Mouse (Mus musculus) midbrain, embryonic 15.5 days (tissue): ENCODE measurements at regions not wholly inside any gene's neighbourhood (a gene's known extent, or its start where the extent isn't known, plus 50 kb on each side); places are given as distances from the start of the nearest gene placed in this dataset.
"Not testable (repeated sequence)": the region's sequence is repeated elsewhere in the genome, so short reads cannot be mapped to it uniquely, and the experiment has no call there.

Source experiments
- ATAC-seq: fragments of 200-750 bp; cut with Nextera tagmentation; replicated peaks from 2 replicates; pipeline ENCODE4 v1.8.0; 2017; ENCODE audit warnings: moderate TSS enrichment
- H3K27ac ChIP-seq: fragments of 300-500 bp; sonication (generic); 2 replicates; pipeline ENCODE4 v1.5.1; 2015; ENCODE audit warnings: mild to moderate bottlenecking, inconsistent platforms
- H3K27me3 ChIP-seq: fragments of 300-500 bp; sonication (generic); replicated peaks from 2 replicates; pipeline ENCODE4 v1.6.1; 2015; ENCODE audit warnings: inconsistent platforms
- H3K36me3 ChIP-seq: fragments of 300-500 bp; sonication (generic); replicated peaks from 2 replicates; pipeline ENCODE4 v1.6.1; 2015; ENCODE audit warnings: inconsistent platforms
- H3K4me1 ChIP-seq: fragments of 300-500 bp; sonication (generic); 2 replicates; pipeline ENCODE4 v1.6.1; 2015; ENCODE audit warnings: inconsistent platforms
- H3K4me2 ChIP-seq: fragments of 300-500 bp; sonication (generic); 2 replicates; pipeline ENCODE4 v1.6.1; 2015; ENCODE audit warnings: inconsistent platforms, mild to moderate bottlenecking, moderate library complexity
- H3K4me3 ChIP-seq: fragments of 300-500 bp; sonication (generic); 2 replicates; pipeline ENCODE4 v1.5.1; 2015; ENCODE audit warnings: mild to moderate bottlenecking, inconsistent platforms
- H3K9ac ChIP-seq: fragments of 300-500 bp; sonication (generic); 2 replicates; pipeline ENCODE4 v1.6.1; 2015; ENCODE audit warnings: mild to moderate bottlenecking, inconsistent platforms
- H3K9me3 ChIP-seq: fragments of 300-500 bp; sonication (generic); 2 replicates; pipeline ENCODE4 v1.6.1; 2016; ENCODE audit warnings: inconsistent platforms
- WGBS: fragments of 180-500 bp; shearing (Covaris S2); methylation state at CpG from one replicate; pipeline ENCODE4 v1.1.7; 2015; ENCODE audit warnings: mixed read lengths; 5-methylcytosine and 5-hydroxymethylcytosine counted together

GRCm38 (mm10) chr16:12831308-12831707 lies 278.2 kb upstream of the Ercc4 start:
- H3K9ac ChIP-seq, H3K4me3 ChIP-seq, H3K27me3 ChIP-seq, ATAC-seq, H3K4me2 ChIP-seq, H3K4me1 ChIP-seq, H3K27ac ChIP-seq, H3K9me3 ChIP-seq, H3K36me3 ChIP-seq: not testable (repeated sequence)
- 33% methylated on average over 1 of the region's 1 CpGs for WGBS

GRCm38 (mm10) chr16:12856356-12856755 lies 253.1 kb upstream of the Ercc4 start:
- Histone ChIP-seq H3K4me2 (no peak overlapping the region), H3K36me3 (no peaks in the 10 kb centered on the region), H3K27ac (no peak overlapping the region), H3K4me3 (no peak overlapping the region), H3K9ac (no peak overlapping the region), H3K27me3 (no peaks in the 10 kb centered on the region), H3K9me3 (no peaks in the 10 kb centered on the region), H3K4me1 (no peaks in the 10 kb centered on the region)
- 81% methylated on average over 1 of the region's 1 CpGs for WGBS
- no peak for ATAC-seq

- Histone ChIP-seq H3K9ac (no peak overlapping the region), H3K36me3 (no peaks in the 10 kb centered on the region), H3K4me3 (no peak overlapping the region), H3K4me2 (no peak overlapping the region), H3K27me3 (no peaks in the 10 kb centered on the region), H3K9me3 (no peaks in the 10 kb centered on the region), H3K4me1 (no peaks in the 10 kb centered on the region), H3K27ac (no peak overlapping the region)
- 96% methylated on average over 5 of the region's 5 CpGs for WGBS
- ATAC-seq = no peak
These were observed 249.6 kb upstream of the Ercc4 start for GRCm38 (mm10) chr16:12859714-12860355.

GRCm38 (mm10) chr16:12862561-12862960 lies 246.9 kb upstream of the Ercc4 start:
- no peaks in the 10 kb centered on the region for H3K9me3 ChIP-seq
- WGBS = 66% methylated on average over 5 of the region's 5 CpGs
- H3K9ac ChIP-seq = no peak overlapping the region
- no peaks in the 10 kb centered on the region for H3K36me3 ChIP-seq
- H3K4me3 ChIP-seq = no peak overlapping the region
- no peak overlapping the region for H3K4me2 ChIP-seq
- H3K4me1 ChIP-seq = no peaks in the 10 kb centered on the region
- no peaks in the 10 kb centered on the region for H3K27me3 ChIP-seq
- no peak for ATAC-seq
- no peak overlapping the region for H3K27ac ChIP-seq

- H3K4me3 ChIP-seq, H3K4me1 ChIP-seq, H3K4me2 ChIP-seq, H3K9ac ChIP-seq, H3K27ac ChIP-seq, H3K36me3 ChIP-seq, H3K9me3 ChIP-seq, ATAC-seq, H3K27me3 ChIP-seq: not testable (repeated sequence)
- WGBS = 93% methylated on average over 5 of the region's 5 CpGs
These were observed 231.2 kb upstream of the Ercc4 start for GRCm38 (mm10) chr16:12878326-12878725.

GRCm38 (mm10) chr16:12880011-12880410 lies 229.5 kb upstream of the Ercc4 start:
- Histone ChIP-seq H3K4me2 (no peak overlapping the region), H3K36me3 (no peaks in the 10 kb centered on the region), H3K27me3 (no peaks in the 10 kb centered on the region), H3K9me3 (no peaks in the 10 kb centered on the region), H3K4me1 (peaks cover 11% of the 10 kb centered on the region), H3K27ac (no peak overlapping the region), H3K9ac (no peak overlapping the region), H3K4me3 (no peak overlapping the region)
- 85% methylated on average over 8 of the region's 8 CpGs for WGBS
- no peak for ATAC-seq

- H3K4me2 ChIP-seq = no peak overlapping the region
- H3K27me3 ChIP-seq = no peaks in the 10 kb centered on the region
- 97% methylated on average over 7 of the region's 7 CpGs for WGBS
These were observed 229.0 kb upstream of the Ercc4 start for GRCm38 (mm10) chr16:12880481-12880880.

GRCm38 (mm10) chr16:12882690-12883089 lies 226.8 kb upstream of the Ercc4 start:
- no peak for ATAC-seq
- 85% methylated on average over 1 of the region's 1 CpGs for WGBS

More at GRCm38 (mm10) chr16:12880481-12880880, 229.0 kb upstream of the Ercc4 start:
- H3K27ac ChIP-seq = no peak overlapping the region
- peaks cover 12% of the 10 kb centered on the region for H3K4me1 ChIP-seq
- ATAC-seq = no peak
- no peak overlapping the region for H3K9ac ChIP-seq
- H3K36me3 ChIP-seq = no peaks in the 10 kb centered on the region
- no peak overlapping the region for H3K4me3 ChIP-seq
- H3K9me3 ChIP-seq = no peaks in the 10 kb centered on the region

GRCm38 (mm10) chr16:12884556-12884955 lies 224.9 kb upstream of the Ercc4 start:
- peak overlapping the region; percentile 8; the same call in 1 of the 2 replicates for H3K27ac ChIP-seq
- ATAC-seq = 0 out of 2 replicates have a peak, but pooled peaks have one; percentile 45
- WGBS = 4% methylated on average over 3 of the region's 3 CpGs

More at GRCm38 (mm10) chr16:12882690-12883089, 226.8 kb upstream of the Ercc4 start:
- H3K36me3 ChIP-seq = no peaks in the 10 kb centered on the region
- no peaks in the 10 kb centered on the region for H3K27me3 ChIP-seq
- H3K9ac ChIP-seq = no peak overlapping the region
- H3K27ac ChIP-seq = no peak overlapping the region
- no peak overlapping the region for H3K4me3 ChIP-seq
- H3K4me2 ChIP-seq = no peak overlapping the region
- no peaks in the 10 kb centered on the region for H3K9me3 ChIP-seq
- peaks cover 12% of the 10 kb centered on the region for H3K4me1 ChIP-seq

GRCm38 (mm10) chr16:12886127-12886526 lies 223.4 kb upstream of the Ercc4 start:
- H3K9ac ChIP-seq = no peak overlapping the region
- H3K36me3 ChIP-seq = no peaks in the 10 kb centered on the region
- H3K4me1 ChIP-seq = peaks cover 9% of the 10 kb centered on the region
- H3K4me2 ChIP-seq = no peak overlapping the region
- H3K27me3 ChIP-seq = no peaks in the 10 kb centered on the region
- 83% methylated on average over 1 of the region's 1 CpGs for WGBS
- ATAC-seq = no peak
- H3K4me3 ChIP-seq = no peak overlapping the region
- peak overlapping the region; percentile 4; the same call in 1 of the 2 replicates for H3K27ac ChIP-seq
- no peaks in the 10 kb centered on the region for H3K9me3 ChIP-seq

More at GRCm38 (mm10) chr16:12884556-12884955, 224.9 kb upstream of the Ercc4 start:
- Histone ChIP-seq H3K4me3 (no peak overlapping the region), H3K9ac (no peak overlapping the region), H3K27me3 (no peaks in the 10 kb centered on the region), H3K4me2 (no peak overlapping the region), H3K9me3 (no peaks in the 10 kb centered on the region), H3K4me1 (peaks cover 9% of the 10 kb centered on the region), H3K36me3 (no peaks in the 10 kb centered on the region)

GRCm38 (mm10) chr16:12887381-12887780 lies 222.1 kb upstream of the Ercc4 start:
- H3K4me2 ChIP-seq = no peak overlapping the region
- peaks cover 9% of the 10 kb centered on the region for H3K4me1 ChIP-seq
- no peak overlapping the region for H3K9ac ChIP-seq
- H3K9me3 ChIP-seq = no peaks in the 10 kb centered on the region
- ATAC-seq = no peak
- H3K27ac ChIP-seq = no peak overlapping the region
- 57% methylated on average over 2 of the region's 2 CpGs for WGBS
- H3K27me3 ChIP-seq = no peaks in the 10 kb centered on the region
- H3K36me3 ChIP-seq = no peaks in the 10 kb centered on the region
- H3K4me3 ChIP-seq = no peak overlapping the region

- Histone ChIP-seq H3K4me3 (no peak overlapping the region), H3K27ac (no peak overlapping the region), H3K4me1 (peaks cover under 1% of the 10 kb centered on the region; the same call in 1 of the 2 replicates), H3K4me2 (no peak overlapping the region), H3K27me3 (no peaks in the 10 kb centered on the region), H3K36me3 (no peaks in the 10 kb centered on the region), H3K9me3 (no peaks in the 10 kb centered on the region), H3K9ac (no peak overlapping the region)
- 82% methylated on average over 1 of the region's 1 CpGs for WGBS
- no peak for ATAC-seq
These were observed 219.4 kb upstream of the Ercc4 start for GRCm38 (mm10) chr16:12890094-12890493.

- 85% methylated on average over 3 of the region's 3 CpGs for WGBS
- no peak overlapping the region for H3K4me3 ChIP-seq
- no peak for ATAC-seq
- no peak overlapping the region for H3K27ac ChIP-seq
- H3K4me1 ChIP-seq = no peaks in the 10 kb centered on the region
- no peaks in the 10 kb centered on the region for H3K9me3 ChIP-seq
- no peaks in the 10 kb centered on the region for H3K27me3 ChIP-seq
- H3K4me2 ChIP-seq = no peak overlapping the region
- no peak overlapping the region for H3K9ac ChIP-seq
- H3K36me3 ChIP-seq = no peaks in the 10 kb centered on the region
These were observed 218.9 kb upstream of the Ercc4 start for GRCm38 (mm10) chr16:12890545-12890944.
